Mouse (Mus musculus): ENCODE results near the gene Sfxn2.

DNA sequence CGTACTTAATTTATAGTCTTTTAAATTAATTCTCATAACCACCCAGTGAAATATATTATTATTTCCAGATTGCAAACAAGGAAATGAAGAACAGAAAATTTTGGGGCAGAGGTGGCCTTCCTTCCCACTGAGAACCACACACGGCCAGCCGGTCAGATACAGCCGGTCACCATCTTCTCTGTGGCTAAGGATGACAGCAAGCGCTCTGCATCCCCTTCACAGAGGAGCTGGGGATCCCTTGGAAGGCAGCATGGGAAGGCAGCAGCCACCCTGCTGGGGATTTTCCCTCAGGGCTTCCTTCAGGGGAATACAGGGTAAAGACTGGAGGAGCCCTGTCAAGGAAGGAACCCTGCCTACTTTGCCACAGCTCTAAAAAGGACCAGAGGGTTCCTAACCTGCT, 39.6 kb upstream of the Sfxn2 start:
- TF ChIP-seq CTCF (IDR thresholded peaks at IDR 0.05; ENCODE audit: low read depth) (no peak), EP300 (IDR thresholded peaks at IDR 0.05; ENCODE audit: low read depth) (no peak)
